Mouse (Mus musculus) cerebellum, adult (tissue): ENCODE measurements at regions not wholly inside any gene's neighbourhood (a gene's known extent, or its start where the extent isn't known, plus 50 kb on each side); places are given as distances from the start of the nearest gene placed in this dataset.

Experiments
- ATAC-seq: cut with Nextera tagmentation; 2 replicates; pipeline ENCODE4 v1.9.2; 2017; ENCODE audit warnings: mild to moderate bottlenecking, moderate library complexity, mixed read lengths; ENCODE audit not compliant: insufficient number of reproducible peaks, low FRiP score, low TSS enrichment

DNA sequence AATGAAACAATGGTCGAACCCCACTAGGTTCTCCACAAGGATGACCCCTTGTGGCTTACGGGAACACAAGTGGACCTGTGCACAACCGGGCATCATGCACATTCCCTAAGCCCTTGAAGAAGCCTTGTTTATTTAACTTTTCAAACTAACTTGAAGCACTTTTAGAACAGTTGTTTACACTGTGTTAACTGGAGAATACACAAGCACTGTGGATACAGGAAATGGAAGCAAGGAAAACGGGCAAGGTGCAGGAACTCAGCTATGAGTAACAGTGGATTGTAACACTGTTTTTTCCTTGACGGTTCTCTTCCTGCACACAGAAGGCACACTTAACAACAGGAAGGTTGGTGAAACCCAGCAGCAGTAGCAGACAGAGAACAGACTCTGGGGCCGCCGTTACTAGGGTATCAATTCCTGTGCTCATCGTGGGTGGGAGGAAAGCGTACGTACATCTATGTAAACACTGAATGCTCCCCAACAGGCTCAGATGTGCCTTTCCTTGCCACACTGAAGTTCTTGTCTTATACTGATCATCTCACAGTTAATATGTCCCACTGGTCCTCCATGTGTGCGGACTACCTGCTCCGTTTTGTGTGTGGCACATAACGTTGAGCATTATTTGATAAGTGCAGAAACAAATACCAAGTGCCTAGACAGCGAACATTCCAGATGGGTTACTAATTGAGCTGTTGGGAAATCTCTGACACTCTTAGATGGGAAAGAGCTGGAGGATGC is 264.4 kb downstream of the Mpdz start:
- ATAC-seq: no peak

DNA sequence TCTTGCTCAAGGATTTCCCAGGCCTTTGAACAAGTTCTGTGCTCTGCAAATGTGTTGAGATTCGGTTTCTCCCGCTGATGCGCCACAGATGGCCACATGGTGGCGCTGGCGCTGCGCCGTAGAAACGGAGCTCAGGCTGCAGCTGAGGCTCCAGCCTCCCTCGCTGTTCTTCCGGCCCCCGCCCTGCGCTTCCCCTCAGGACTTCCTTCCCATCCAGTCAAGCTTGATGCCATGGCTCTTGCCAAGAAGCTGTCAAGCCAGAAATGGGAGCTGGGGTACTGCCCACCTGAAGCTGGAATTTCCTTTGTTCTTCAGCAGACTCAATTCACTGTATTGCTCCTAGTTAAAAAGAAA is 263.9 kb downstream of the Mpdz start:
- ATAC-seq: peak; percentile 94

DNA sequence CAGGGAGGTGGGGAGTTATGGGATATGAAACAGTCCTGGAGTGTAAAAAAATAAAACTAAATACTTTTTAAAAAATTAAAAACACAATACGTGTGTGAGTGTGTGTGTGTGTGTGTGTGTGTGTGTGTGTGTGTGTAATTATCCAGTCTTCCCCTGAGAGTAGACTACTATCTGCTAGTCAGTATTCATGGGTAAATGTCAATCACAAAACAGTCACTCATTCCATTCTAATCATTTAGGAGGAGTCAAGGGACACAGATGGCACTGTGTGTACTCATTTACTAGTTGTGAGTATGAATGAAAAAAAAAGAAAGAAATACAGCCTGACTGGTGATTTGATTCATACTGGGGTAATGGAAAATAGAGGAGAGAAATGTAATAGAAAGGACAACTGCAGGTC is 226.5 kb downstream of the Mpdz start:
- ATAC-seq: no peak

DNA sequence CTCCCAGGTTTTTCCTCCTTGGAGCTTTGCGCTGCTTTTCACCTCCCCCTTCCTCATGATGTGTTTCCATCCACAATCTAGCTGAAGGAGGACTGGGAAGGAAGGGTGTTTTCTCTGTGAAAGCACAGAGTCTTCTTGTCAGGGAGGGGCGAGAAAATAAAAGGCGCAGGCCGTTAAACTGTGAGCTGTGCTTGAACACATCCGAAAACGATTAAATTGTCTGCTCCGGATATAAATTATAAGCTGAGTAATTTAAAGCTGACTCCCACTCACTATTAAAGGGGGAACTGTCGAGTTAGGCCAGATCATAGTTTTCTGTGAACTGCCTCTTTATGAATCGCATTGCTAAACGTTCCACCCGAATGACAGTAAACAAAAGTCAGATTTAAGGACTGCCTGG is 224.6 kb downstream of the Mpdz start:
- ATAC-seq: no peak

DNA sequence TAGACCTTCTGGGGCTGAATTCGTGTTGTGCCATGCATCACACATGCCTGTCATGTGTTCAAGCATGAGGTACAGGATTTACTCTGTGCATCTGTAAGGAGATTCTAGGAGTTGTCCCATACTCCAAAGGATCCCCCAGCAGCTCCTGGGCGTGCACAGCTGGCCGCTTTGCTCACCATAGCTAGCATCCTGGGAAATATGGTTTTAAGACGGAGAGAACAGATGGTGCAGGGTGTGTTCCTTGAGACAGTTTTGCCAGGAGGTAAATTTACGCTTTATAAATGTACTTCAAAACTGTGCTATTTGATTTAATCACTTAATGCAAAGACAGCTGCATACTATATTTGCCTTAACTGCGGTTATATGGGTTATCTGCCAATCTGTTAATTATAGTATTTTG is 220.6 kb downstream of the Mpdz start:
- ATAC-seq: no peak

DNA sequence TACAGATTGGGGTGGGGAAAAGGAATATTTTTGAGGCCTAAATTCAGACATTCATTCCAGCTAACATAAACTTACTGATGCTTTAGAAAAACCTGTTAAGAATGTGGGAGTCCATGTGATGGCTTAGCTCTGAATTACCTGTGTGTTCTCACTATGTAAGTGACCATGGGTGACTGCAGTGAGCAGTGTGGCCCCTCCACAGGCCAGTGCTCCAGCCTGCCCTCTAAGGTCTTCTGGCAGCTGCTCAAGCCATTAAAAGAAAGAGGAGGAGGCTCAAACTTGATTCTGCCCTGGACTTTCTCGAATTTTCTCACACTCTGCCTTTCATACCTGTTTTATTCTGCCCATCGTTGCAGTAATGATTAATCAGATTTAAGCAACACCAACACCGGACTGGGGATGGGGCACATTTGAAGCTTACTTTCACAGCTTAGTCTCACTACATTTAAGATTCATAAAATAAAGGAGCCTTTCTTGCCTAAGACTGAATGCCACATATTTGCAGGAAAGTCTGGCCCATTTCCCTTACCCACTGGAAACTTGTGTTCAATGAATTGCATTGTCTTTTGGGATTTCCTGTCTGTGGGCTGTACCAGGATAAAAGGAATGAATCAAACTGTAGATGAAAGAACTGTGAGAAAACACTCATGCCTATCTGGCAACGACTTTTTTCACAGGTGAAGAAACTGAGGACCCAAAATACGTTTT is 220.0 kb downstream of the Mpdz start:
- ATAC-seq: no peak
